Mouse (Mus musculus) adrenal gland, adult 18-20 months (tissue): Measurements from ENCODE around the gene Smim27. TPM values are rescaled to one million over a fixed set of nuclear protein-coding genes. Genes with fewer than 3 reads are reported as not detected.

Source experiments
- DNase-seq, 2 experiments: peaks; one replicate each; pipeline ENCODE4 v3.0.0; 2021 to 2022; ENCODE audit warnings: low spot score in 2 of 2
- long read RNA-seq, 2 experiments: library from polyadenylated mRNA; stranded (forward); transcript quantifications; one replicate each; pipeline ENCODE4 v2.0.0; 2021
- total RNA-seq, 2 experiments: library from RNA; stranded (reverse); gene quantifications; 1 replicate in 1 of 2; 2 replicates in 1 of 2; pipeline ENCODE4 v1.2.3; 2021

Gene Smim27
- 10 to 100 TPM; 35.1 to 57.1 TPM for total RNA-seq
- long read RNA-seq, experiment 1, transcript Smim27-201 (2 exons, 1,044 nt), result major isoform, 9 of 10 reads
- long read RNA-seq, experiment 1, partial matches to known transcripts, result 0 of 10 reads
- long read RNA-seq, experiment 1, other reads (novel, unspliced or antisense), result 1 of 10 reads
- long read RNA-seq, experiment 2, transcript Smim27-201 (2 exons, 1,044 nt), result major isoform, 43 of 46 reads
- long read RNA-seq, experiment 2, partial matches to known transcripts, result 0 of 46 reads
- long read RNA-seq, experiment 2, other reads (novel, unspliced or antisense), result 3 of 46 reads

- DNase-seq, result peak; percentile 90 to 92
These were observed at the start of gene Smim27, which contains the start of gene Topors for GRCm38 (mm10) chr4:40269430-40270032. Gene Smim27 (plus strand): TSS chr4:40269579. Gene Topors (minus strand): TSS chr4:40269850.

GRCm38 (mm10) chr4:40220437-40220836 lies 48.9 kb upstream of the Smim27 start:
- no peak for DNase-seq

DNA sequence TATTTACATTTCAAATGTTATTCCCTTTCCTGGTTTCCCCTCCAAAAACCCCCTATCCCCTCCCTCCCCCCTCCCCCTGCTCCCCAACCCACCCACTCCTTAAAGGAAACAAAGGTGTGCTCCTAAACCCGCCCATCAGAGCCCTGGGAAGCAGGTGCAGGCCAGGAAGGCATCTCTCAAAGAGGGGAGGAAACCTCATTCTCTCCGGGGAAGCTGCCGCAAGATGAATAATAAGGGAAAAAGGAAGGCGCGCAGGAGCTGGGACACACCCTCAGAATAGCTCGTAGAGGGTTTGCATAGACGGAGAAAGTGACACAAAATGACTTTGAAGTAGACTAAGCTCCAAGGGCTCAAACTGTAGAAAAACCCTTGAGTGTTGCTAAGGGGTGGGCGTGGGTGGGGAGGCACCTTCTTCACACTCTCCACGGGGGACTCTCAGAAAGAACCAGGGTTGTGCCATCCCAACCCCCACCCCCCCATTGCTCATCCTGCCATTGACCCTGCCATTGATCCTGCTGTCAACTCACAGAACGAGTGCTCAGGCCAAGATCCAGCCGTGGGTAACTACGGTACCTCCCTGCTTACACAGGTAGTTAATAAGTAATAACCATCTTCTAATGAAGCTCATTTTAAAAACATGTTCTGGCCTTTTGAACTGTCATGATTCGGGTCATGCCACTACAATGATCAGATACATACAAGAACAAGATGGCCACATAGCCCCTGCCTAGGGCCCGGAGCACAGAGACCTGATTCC lies 48.2 kb upstream of the Smim27 start:
- no peak for DNase-seq

- DNase-seq, result no peak
These were observed 47.3 kb upstream of the Smim27 start for GRCm38 (mm10) chr4:40221876-40222585.

GRCm38 (mm10) chr4:40226095-40226494 lies 43.3 kb upstream of the Smim27 start:
- DNase-seq, result no peak

GRCm38 (mm10) chr4:40227131-40227530 lies 42.2 kb upstream of the Smim27 start:
- DNase-seq, result no peak

DNA sequence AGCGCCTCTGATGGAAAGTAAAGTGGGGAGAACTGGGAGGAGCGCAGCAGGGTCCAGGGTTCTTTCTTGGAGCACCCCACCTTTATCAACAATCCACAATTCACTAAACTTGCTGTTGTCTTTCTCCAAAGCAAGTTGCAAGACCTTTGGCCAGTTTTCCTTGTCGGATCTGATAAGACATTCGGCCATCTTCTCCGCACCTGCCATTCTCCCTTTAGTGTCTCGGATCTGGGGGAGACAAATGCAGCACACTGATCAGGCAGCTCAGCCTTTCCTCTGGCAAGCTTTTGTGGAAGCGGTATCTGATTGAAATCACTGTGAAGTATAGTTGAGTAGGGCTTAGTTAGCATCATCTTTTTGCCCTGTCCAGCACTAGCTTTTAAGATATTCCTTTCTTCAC lies 41.5 kb upstream of the Smim27 start:
- DNase-seq, result no peak

- no peak for DNase-seq
These were observed 39.7 kb upstream of the Smim27 start for GRCm38 (mm10) chr4:40229723-40230122.

DNA sequence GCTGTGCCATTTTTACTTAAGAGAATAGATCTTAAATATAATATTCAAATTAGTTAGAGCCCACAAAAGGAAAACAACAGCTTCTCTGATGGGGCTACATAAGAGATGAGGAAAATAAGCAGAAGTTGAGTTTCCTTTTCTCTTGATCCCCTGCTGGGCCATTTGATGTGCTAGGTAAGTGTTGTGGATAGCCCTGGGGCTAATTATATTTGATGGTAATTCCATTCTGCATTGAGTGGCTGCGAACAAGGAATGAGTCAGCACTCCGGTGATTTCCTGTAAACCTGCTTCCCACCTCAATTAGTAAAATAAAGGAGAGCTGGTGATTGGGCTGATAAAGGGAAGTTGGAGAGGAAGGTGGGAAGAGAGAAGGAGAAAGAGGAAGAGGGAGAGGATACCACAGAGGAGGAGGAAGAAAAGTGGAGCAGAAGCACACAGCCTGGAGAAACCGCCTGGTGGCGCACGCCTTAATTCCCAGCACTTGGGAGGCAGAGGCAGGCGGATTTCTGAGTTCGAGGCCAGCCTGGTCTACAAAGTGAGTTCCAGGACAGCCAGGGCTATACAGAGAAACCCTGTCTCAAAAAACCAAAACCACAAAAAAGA lies 36.2 kb upstream of the Smim27 start:
- no peak for DNase-seq

DNA sequence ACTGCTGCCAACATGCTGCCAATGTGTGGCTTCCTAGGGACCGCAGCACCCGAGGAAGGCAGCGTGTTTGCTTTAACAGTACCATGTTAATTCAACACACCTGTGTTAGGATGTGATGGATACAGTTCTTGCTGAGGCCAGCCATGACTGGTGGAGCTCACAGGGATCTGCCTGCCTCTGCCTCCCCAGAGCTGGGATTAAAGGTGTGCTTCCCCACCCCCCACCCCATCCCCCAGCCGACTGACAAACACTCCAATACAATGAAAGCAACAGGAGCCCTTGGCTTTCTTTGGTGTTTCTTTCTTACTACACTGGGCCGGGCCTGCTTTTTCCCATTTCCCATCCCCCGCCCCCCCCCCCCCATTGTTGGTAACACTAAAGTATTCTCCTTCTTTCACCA lies 35.1 kb upstream of the Smim27 start:
- no peak for DNase-seq

GRCm38 (mm10) chr4:40236829-40237228 lies 32.5 kb upstream of the Smim27 start:
- no peak for DNase-seq

DNA sequence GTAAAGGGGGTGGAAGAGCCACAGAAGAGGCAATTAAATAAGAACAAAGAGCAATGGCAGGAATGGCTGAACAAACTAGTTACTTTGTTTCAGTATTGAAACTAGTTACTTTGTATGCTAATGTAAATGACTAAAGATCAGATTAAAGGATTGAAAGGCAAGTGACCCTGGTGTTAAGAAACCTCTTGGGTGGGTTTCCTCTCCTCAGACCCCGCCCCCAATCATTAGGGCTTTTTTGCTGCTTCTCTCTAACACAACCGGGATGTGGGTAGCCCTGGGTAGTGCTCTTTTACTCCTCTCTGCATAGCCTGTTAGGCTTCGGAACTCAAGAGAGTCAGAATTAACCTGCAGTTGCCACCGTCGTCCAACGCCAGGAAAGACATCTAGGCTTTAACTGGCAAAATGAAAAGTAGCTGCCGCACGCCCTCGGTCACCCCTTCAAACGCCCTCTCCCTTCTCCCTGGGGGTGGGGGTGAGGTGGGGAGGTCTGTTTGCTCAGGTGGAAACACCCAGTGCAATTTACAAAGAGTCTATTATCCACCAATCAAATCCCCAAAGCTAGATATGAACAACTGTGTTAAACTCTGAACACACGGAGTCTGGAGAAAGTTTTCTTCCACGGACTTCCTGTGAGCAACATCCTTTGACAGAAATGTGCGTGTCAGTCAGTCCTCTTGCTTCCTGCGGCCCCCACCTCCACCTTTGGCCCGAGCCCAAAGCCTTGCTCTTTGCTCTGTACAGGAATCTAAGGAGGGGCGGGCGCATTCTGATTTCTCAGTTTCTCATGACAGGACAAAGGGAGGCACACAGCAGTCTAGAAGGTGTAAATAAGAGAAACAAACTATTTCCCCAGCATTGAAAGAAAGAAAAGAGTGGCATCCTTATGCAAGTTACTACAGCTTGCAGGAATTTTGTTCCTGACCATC lies 30.6 kb upstream of the Smim27 start:
- peak; percentile 66 for DNase-seq

- DNase-seq, result peak; percentile 31 to 32
These were observed 29.7 kb upstream of the Smim27 start, which contains the start of gene Ddx58 for GRCm38 (mm10) chr4:40239409-40240271. Gene Ddx58 (minus strand): TSS chr4:40239828.

DNA sequence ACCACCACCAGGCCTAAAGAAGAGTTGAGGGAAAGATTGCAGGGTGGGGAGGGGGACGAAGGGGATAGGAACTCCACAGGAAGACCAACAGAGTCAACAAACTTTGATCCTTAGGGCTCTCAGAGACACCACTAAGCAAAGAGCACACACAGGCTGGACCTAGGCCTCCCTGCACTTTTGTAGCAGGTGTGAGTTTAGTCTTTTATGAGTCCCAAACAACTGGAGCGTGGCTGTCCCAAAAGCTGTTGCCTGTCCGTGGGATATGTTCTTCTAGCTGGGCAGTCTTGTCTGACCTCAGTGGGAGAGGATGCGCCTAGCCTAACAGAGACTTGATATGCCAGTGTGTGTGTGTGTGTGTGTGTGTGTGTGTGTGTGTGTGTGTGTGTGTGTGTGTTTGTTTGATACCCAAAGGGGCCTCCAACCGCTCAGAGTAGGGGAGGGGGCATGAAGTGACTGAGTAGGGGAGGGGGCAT lies 29.1 kb upstream of the Smim27 start:
- no peak for DNase-seq

- no peak for DNase-seq
These were observed 27.5 kb upstream of the Smim27 start for GRCm38 (mm10) chr4:40241928-40242327.

DNA sequence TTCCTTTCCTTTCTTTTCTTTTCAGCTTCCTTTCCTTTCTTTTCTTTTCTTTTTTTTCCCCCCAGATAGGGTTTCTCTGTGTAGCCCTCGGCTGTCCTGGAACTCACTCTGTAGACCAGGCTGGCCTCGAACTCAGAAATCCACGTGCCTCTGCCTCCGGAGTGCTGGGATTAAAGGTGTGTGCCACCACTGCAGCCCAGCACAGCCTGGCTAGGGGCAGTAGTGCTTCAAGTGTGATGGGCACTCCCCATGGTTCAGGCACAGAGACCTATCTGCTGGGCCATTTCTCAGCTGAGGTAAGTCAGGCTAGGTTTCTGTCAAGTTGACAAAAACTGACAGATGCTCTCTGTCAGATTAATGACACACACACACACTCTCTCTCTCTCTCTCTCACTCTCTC lies 26.4 kb upstream of the Smim27 start:
- DNase-seq, result no peak

GRCm38 (mm10) chr4:40244035-40244434 lies 25.3 kb upstream of the Smim27 start:
- DNase-seq, result no peak

DNA sequence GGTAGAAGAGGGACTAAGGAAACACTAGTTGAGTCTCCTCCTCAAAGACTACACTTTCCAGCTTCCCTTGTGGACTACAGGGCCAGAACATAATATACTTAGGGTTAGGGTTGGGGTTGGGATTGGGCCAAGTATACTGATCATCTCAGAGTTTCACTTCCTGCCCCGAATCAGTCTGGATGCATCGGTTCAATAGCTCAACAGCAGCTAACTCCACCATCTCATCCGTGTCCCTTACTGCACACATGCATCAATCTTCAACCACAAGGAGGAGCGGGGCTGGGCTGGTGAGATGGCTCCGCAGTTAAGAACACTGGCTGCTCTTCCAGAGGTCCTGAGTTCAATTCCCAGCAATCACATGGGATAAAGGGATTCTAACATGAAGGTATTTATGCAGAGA lies 18.4 kb upstream of the Smim27 start:
- no peak for DNase-seq

DNA sequence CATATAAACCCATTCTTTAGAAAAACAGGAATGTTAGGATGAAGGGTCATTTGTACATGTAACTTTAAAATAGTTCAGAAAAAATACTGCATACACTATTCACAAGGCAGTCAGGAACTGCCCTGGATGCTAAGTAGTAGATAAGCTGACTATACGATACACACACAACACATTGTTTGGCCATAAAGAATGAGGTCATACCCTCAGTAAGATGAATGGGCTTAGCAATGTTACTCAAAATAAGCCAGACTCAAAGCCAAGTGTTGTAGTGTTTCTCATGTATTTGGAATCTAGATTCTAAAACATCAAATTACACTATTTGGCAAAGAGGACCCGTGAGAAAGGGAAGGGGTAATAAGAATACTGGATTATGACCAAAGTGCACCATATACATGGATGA lies 15.6 kb upstream of the Smim27 start:
- no peak for DNase-seq
